Mouse (Mus musculus) embryo, embryonic 9.5 days (tissue): ENCODE data around the gene Adamts7.

Experiments used
- DNase-seq: peaks from one replicate; pipeline ENCODE4 v3.0.0-alpha.2; 2017; ENCODE audit errors: extremely low spot score

Adamts7 gene

GRCm38 (mm10) chr9:90235258-90235882 is 72.5 kb downstream of the Adamts7 start:
- DNase-seq, result no peak

GRCm38 (mm10) chr9:90236817-90237216 is 73.9 kb downstream of the Adamts7 start:
- no peak for DNase-seq

GRCm38 (mm10) chr9:90237232-90238062 is 74.6 kb downstream of the Adamts7 start:
- no peak for DNase-seq

DNA sequence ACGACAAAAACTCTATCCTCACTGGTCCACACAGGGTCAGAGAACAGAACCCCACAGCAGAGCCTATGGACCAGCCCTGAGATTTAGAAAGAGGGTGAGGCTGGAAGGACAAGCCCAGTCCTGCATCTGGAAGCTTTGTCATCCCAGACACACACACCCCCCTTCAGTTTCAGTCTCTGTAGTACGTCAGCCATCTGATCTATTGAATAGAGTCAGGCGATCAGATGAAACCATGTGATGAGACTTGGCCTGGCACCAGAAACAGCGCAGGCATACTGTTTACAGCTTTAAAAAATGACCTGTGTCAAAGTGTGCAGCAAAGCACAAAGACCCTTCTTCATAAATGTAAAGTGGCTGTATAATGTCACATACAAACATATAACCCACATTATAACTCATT is 77.7 kb downstream of the Adamts7 start:
- DNase-seq, result no peak

- no peak for DNase-seq
Measured at GRCm38 (mm10) chr9:90241041-90241440, 78.2 kb downstream of the Adamts7 start.

GRCm38 (mm10) chr9:90241618-90242017 is 78.7 kb downstream of the Adamts7 start:
- no peak for DNase-seq

GRCm38 (mm10) chr9:90242291-90242690 is 79.4 kb downstream of the Adamts7 start:
- no peak for DNase-seq

DNA sequence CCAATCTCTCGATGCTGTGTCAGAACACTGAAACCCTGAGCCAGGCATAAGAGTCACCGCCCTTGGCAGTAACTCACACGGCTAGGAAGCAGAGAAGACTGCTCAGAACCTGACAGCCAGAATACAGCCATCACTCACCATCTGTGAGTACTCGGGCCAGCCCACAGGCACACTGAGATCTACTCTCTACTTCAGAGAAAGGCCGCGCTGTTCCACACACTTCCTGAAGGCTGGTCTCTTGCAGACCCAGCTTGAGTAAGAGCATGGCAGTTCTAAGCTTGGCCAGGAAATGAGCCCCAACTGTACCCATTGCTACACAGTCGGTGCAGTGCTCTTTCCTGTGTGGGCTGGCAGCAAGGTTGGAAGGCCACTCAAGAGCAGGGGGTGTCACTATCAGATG is 80.0 kb downstream of the Adamts7 start:
- DNase-seq, result no peak

DNA sequence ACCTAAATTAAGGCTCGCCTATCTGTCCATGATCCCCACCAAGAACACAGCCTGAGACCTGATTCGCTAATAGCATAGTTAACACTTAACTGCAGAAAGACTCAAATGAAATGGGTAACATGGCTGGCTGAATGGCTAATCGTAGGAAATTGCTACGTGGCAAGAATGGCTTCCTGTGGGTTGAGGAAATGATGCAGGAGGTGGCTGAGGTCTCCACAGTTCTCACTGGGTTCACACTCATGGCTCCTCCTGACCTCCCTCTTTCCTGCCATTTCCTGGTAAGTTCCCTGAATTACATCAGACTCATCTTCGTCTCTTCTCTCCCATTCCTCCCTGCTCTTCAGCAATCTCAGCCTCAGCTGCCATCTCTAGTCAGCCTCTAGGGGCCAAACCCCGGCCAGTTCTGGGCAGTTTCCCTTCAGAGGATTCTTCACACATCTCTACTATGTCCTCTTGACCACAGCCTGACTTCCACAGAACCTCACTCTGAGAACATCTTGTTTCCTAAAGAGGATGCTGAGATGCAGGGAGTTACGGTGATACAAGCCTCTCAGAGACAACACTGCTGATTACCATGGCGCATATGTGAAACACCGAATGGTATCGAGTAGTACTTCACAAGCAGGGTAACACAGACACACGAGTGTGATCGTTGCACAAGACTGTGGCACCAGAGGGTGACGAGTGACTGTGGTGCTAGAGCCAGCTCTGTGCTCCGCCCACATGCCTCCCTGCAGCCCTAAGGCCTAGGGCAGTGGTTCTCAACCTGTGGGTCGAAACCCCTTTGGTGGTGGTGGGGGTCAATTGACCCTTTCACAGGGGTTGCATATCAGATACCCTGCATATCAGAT is 81.7 kb downstream of the Adamts7 start:
- DNase-seq, result no peak

DNA sequence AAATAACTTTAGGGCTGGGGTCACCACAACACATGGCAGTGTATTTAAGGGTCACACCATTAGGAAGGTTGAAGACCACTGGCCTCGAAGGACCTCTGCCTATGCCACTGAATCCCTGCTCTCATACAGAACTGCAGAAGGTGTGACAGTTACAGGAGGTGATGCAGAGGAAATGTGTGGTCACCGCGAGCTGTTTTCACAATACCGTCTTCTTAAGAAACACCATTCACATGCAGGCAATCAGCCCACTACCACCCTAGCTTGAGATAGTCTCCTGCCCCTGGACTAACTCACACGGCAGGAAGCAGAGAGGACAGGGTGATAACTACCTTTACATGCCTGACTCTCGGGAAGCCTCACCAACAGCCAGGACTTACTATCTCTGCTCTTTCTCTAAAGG is 82.3 kb downstream of the Adamts7 start:
- DNase-seq, result no peak

GRCm38 (mm10) chr9:90245781-90246180 is 82.9 kb downstream of the Adamts7 start:
- DNase-seq, result no peak

- DNase-seq, result no peak
Measured at GRCm38 (mm10) chr9:90247316-90247715, 84.4 kb downstream of the Adamts7 start.

DNA sequence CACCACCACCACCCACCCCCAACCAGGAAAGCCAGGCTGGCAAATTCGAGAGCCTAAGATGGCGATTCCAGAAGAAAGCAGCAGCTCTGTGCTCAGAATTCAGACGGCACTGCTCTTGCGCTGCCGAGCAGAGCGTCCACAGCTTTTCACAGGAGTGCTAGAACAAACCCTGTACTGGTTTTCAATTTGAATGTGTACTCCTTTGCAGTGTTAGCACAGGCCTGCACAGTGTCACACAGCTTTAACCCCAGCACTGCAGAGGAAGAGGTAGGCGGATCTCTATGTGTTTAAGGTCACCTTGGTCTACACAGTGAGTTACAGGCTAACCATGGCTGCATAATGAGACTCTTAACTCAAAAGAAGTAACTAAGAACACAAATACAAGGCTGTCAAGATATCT is 85.5 kb downstream of the Adamts7 start:
- no peak for DNase-seq

DNA sequence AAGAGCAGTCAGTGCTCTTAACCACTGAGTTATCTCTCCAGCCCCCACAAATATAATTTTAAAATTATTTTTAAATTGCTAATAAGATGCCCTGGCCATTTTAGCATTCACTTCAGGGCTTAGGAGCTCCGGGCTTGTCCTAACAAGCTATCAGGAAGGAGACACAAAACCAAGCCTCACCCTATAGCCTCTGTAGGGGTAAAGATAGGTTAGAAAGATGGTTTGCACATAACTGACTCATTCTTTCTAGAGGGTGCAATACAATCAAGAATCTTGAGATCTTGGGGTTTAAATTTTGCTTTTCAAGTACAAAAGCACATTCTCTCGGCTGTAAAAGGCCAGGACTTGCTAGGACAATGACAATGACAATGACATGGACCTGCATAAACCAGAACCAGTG is 86.2 kb downstream of the Adamts7 start:
- no peak for DNase-seq

DNA sequence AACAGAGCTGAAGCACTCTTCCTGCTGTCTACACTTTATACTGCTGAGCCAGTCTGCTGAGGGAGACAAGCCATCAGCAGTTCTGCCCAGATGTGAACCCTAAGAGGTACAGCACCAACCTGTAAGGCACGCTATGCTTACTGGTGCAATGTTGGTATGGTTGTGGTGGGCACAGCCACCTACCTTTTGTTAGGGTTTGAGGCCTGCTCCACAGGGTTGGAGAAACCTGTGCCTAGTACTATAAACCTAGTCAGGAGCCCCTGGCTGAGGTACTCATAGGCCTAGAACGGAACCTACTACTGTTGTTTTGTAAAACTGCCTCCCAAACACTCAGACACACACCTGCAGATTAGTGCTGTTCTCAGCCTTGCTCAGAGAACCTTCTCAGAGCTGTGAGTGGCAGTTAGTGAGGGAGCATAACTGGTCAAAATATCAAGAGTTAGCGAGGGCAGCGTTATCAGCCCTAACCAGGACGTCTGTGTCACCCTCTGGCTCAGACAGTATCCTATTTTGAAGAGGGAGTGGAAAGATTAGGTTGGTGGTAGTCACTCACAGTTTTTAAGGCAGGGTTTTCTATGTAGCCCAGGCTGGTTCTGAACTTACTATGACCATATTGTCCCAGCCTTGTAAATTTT is 87.4 kb downstream of the Adamts7 start:
- DNase-seq, result no peak

- no peak for DNase-seq
Measured at GRCm38 (mm10) chr9:90250964-90251750, 88.3 kb downstream of the Adamts7 start.

GRCm38 (mm10) chr9:90253181-90253580 is 90.3 kb downstream of the Adamts7 start:
- DNase-seq, result no peak

DNA sequence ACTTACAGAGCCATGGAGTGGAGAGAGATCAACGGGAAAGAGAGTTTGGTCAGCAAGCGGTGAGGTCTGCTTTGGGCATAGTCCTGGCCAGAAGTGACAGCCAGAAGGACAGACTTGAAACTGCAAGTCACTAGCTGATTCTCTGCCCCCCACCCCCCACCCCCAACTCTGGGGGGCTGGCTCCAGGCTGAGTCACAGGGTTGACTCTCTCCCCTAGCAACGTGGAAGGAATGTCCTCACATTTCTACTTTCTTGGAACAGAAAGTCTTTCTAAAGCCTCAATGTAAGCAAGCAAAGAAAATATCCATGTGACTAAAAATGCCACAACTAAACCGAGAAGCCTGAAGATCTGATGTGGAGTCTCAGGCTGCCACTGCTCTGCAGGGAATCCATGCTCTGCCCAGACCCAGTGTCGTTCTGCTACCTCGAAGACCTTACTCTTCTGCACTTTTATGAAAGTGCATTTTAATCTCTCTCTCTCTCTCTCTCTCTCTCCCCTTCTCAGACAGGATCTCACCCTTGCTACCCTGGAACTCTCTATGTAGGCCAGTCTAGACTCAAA is 93.1 kb downstream of the Adamts7 start:
- no peak for DNase-seq

GRCm38 (mm10) chr9:90257220-90257619 is 94.4 kb downstream of the Adamts7 start:
- no peak for DNase-seq
